Mouse (Mus musculus) stomach, adult 2 months (tissue): ENCODE data around the gene Cphx1. TPM values are rescaled to one million over a fixed set of nuclear protein-coding genes. Genes with fewer than 3 reads are reported as not detected.

Source experiments
- polyA plus RNA-seq: library from polyadenylated mRNA; depleted of rRNA; stranded (reverse); fragments of >200 nt; gene quantifications from 2 replicates; pipeline ENCODE4 v1.2.3, GENCODE M21; 2012; rRNA removed

The Cphx1 gene
- polyA plus RNA-seq = 0.05 TPM in 1 of 2 replicates, not detected in the other

DNA sequence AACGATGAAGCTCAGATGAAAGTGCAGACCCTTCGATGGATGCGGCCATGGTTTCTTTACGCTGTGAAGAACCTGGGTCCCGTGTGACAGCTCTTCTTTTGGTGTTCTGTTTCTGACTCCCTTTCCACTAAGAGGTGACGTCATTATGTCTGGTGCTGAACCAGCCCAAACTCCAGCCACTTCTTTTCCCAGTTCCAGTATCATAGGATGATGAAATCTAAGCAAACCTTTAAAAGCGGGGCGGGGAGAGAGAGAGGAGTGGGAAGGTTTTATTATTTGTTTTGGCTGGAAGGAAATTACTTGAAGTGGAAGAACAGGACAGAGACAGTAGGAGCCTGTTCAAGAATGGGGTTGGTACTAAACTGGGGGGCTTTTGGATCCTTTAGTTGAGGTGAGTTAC lies at the start of gene Cphx1:
Gene Cphx1, plus strand, starts transcription at position 301 of the 400 bp plus-strand sequence.

DNA sequence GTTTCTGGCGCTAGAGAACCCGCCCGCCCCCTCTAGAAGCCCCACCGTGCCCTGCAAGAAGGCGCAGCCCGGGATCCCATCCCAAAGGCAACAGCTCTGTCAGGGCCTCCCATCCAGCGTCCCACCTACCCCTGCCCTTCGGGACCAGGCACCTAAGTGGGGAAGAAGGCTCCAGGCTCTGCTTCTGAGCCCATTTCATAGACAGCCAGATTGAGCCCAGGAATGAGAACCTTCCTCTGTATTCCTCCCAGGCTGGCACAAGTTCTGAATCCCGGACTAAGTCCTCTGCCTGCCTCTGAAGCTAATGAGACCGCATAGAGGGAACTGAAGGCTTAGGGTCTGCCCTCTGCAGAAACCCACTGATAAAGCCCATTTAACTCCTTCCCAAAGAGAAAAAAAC lies 35.1 kb upstream of the Cphx1 start, which contains the start of gene Plac9a:
Gene Plac9a, minus strand, starts transcription at position 101 of the 400 bp plus-strand sequence.

DNA sequence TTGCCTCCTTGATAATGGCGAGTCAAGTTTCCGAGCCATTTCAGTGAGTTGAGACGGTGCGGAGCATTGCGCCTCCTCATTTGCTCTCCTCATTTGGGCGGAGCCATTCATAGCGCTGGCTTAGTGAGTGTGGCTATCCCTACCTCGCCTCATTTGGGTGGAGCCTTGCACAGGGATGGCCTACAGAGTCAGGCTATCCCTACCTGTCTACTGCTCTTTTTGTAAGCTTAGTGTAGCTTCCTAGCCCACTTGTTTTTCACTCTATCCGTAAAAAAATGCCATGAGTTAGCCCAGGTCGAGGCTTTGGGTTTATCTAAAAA lies 10.6 kb upstream of the Cphx1 start, which contains the start of gene Tmem254a:
Gene Tmem254a, minus strand, starts transcription at position 111 of the 320 bp plus-strand sequence.

DNA sequence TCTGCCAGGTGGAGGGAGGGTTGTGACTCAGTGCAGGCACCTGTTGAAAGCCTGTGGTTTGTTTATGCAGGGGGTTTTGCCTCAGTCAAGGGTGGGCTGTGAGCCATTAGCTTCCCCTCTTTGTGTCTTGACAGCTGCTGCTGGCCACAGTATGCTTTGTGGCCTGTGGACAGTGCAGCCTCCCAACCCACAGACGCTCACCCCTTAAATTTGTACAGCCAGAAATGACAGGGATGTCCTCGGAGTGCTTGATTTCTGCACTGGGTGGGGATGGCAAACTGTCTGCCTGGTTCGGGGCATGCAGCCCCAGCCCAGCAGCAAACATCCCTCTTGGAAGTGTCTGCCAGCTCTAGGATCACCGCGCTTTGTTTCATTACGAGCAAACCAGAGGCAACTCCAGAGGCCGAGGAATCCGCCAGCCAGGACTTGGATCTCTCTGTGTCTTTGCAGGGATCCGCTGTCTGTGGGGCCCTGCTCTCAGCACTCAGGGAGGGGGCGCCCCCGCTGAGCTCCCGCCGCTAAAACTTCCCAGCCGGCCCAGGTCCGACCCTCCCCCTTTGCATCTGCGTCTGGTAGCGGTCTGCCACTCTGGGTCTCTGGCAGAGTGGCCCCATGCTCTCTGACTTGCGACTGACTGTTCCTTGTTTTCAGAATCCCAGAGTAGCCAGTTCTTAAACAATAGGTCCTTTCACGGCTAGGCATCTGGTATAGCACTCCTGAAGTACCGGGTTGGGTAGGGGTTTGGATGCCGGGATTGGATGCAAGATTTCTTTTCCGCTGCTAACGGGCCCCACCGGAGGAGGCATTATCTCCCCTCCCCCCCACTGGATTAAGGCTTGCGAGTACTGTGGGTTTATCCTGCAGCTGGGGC lies 40.5 kb downstream of the Cphx1 start, which contains the start of gene Duxbl1:
Gene Duxbl1, plus strand, starts transcription at position 207 of the 871 bp plus-strand sequence.

Other genes with a start within 250 kb of the Cphx1 start
- gene Ppif, start 244.2 kb upstream of the Cphx1 start, polyA plus RNA-seq = 223 and 254 TPM in 2 replicates
- 9.1 and 11.6 TPM in 2 replicates for gene Zcchc24, start 169.3 kb upstream of the Cphx1 start, polyA plus RNA-seq
- 94.8 and 103 TPM in 2 replicates for gene Anxa11, start 96.1 kb upstream of the Cphx1 start, polyA plus RNA-seq
- 0.60 and 0.96 TPM in 2 replicates for gene Plac9a, start 35.2 kb upstream of the Cphx1 start, polyA plus RNA-seq
- gene Tmem254a, start 10.6 kb upstream of the Cphx1 start, polyA plus RNA-seq = 4.1 and 7.9 TPM in 2 replicates
- 0.40 TPM in 1 of 2 replicates, not detected in the other for gene Duxbl1, start 40.3 kb downstream of the Cphx1 start, polyA plus RNA-seq
- 150 and 263 TPM in 2 replicates for gene Gm9780, start 104.4 kb downstream of the Cphx1 start, polyA plus RNA-seq
- 45.6 and 49.5 TPM in 2 replicates for gene Tmem254c, start 129.1 kb downstream of the Cphx1 start, polyA plus RNA-seq
- gene Cphx2, start 143.2 kb downstream of the Cphx1 start, polyA plus RNA-seq = not detected in 2 replicates
- gene Cphx3, start 144.0 kb downstream of the Cphx1 start, polyA plus RNA-seq = not detected in 2 replicates
- gene Duxbl2, start 180.0 kb downstream of the Cphx1 start, polyA plus RNA-seq = 0.33 and 0.48 TPM in 2 replicates
- 70.4 and 74.1 TPM in 2 replicates for gene Plac9b, start 244.2 kb downstream of the Cphx1 start, polyA plus RNA-seq